Mouse (Mus musculus) gastrocnemius, adult 2 months (tissue): ENCODE measurements around the gene Lcp2. TPM values are rescaled to one million over a fixed set of nuclear protein-coding genes. Genes with fewer than 3 reads are reported as not detected.
A peak's percentile ranks its signal among the peaks of the same experiment; 100 is the strongest.
"Not testable (repeated sequence)": the region's sequence is repeated elsewhere in the genome, so short reads cannot be mapped to it uniquely, and the experiment has no call there.

ENCODE experiments used
- DNase-seq: peaks from one replicate; pipeline ENCODE4 v3.0.0; 2022
- H3K27ac ChIP-seq: fragments of 200-600 bp; 2 replicates; pipeline ENCODE4 v1.8.1; 2022; ENCODE audit warnings: mild to moderate bottlenecking
- H3K4me3 ChIP-seq: fragments of 200-600 bp; 2 replicates; pipeline ENCODE4 v1.8.1; 2022; ENCODE audit warnings: mild to moderate bottlenecking, moderate library complexity
- CTCF ChIP-seq: fragments of 200-600 bp; IDR thresholded peaks from 2 replicates; pipeline ENCODE4 v1.8.1; 2022; ENCODE audit warnings: antibody characterized with exemption, mild to moderate bottlenecking, moderate library complexity
- intact Hi-C: fragments of 180-260 bp; cut with DNase I; formaldehyde crosslinking; loops from one replicate; pipeline ENCODE4 v1.15.1; 2025
- total RNA-seq, 2 experiments: library from RNA; stranded (reverse); gene quantifications; 2 replicates each; pipeline ENCODE4 v1.2.3; 2021

Lcp2 gene
- total RNA-seq, 2 experiments from 2014 or later = 0.36 to 1.6 TPM

GRCm38 (mm10) chr11:34116572-34117135 is 69.9 kb downstream of the Lcp2 start:
- no peak for TF ChIP-seq CTCF
- intact Hi-C loops = no loop called here
- H3K27ac ChIP-seq = no peak overlapping the region
- DNase-seq = no peak
- no peak overlapping the region for H3K4me3 ChIP-seq

GRCm38 (mm10) chr11:34117581-34117980 is 70.9 kb downstream of the Lcp2 start:
- intact Hi-C loops = no loop called here
- Histone ChIP-seq H3K27ac (no peak overlapping the region), H3K4me3 (no peak overlapping the region)
- TF ChIP-seq CTCF = no peak
- no peak for DNase-seq

GRCm38 (mm10) chr11:34118319-34118718 is 71.6 kb downstream of the Lcp2 start:
- no peak for TF ChIP-seq CTCF
- no peak overlapping the region for H3K27ac ChIP-seq
- H3K4me3 ChIP-seq = no peak overlapping the region
- intact Hi-C loops = no loop called here
- no peak for DNase-seq

DNA sequence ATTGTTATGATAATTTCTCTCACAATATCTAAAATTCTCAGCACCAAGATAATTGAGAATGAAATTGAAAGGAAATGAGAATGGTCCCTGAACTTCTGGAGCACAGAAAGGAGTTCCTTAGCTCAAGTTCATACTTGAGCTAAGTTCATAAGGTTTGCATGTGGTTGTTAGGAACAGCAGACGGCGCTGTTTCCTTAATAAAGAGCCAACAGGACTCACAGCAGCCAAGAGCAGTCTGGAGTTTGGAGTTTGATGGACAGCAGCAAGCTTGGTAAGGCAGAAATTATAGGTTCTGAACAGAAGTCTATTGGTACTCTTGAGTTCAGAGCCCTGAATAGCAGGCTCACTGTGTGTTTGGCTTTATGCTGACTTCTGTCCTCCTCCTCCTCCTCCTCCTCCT is 76.4 kb downstream of the Lcp2 start:
- intact Hi-C loops = no loop called here
- H3K27ac ChIP-seq = no peak overlapping the region
- peak; percentile 69 for TF ChIP-seq CTCF
- DNase-seq = peak; percentile 27
- no peak overlapping the region for H3K4me3 ChIP-seq

GRCm38 (mm10) chr11:34124852-34125251 is 78.1 kb downstream of the Lcp2 start:
- peak; percentile 20 for DNase-seq
- H3K27ac ChIP-seq = no peak overlapping the region
- no peak overlapping the region for H3K4me3 ChIP-seq
- no peak for TF ChIP-seq CTCF
- intact Hi-C loops = no loop called here

DNA sequence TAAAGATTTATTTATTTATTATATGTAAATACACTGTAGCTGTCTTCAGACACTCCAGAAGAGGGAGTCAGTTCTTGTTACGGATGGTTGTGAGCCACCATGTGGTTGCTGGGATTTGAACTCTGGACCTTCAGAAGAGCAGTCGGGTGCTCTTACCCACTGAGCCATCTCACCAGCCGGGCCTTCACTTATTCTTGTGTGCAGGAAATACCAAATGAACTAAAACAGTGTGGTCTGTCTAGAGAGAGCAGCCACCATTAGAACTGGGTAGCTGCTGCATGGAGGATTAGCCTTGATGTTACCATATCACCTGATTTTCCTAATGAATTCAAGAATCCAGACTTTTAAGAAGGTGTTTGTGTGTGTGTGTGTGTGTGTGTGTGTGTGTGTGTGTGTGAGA is 79.0 kb downstream of the Lcp2 start:
- intact Hi-C loops, DNase-seq, H3K4me3 ChIP-seq, H3K27ac ChIP-seq: not testable (repeated sequence)

DNA sequence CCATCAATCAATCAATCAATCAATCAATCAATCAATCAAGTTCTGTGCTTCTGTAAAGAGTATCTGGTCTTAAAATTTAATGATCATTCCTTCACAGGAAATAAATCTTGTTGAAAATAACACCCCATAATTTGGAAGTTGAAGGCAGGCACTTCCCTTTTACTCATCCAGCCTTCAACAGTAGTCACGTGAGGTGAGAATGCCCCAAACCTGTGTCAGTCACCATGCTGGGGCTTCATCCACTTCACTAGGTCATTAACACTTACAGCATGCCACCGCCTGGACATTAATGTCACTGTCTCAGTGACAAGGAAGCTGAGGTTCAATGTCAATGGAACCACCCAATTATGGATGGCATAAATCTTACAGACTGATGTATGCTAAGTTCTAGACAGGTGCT is 81.7 kb downstream of the Lcp2 start:
- Histone ChIP-seq H3K27ac (no peak overlapping the region), H3K4me3 (no peak overlapping the region)
- no peak for TF ChIP-seq CTCF
- DNase-seq = no peak
- intact Hi-C loops = no loop called here

- intact Hi-C loops = no loop called here
- no peak overlapping the region for H3K27ac ChIP-seq
- H3K4me3 ChIP-seq = no peak overlapping the region
- TF ChIP-seq CTCF = no peak
- no peak for DNase-seq
These were observed 92.6 kb downstream of the Lcp2 start for GRCm38 (mm10) chr11:34139296-34139695.

Other genes starting within 250 kb of the Lcp2 start
- gene Kcnmb1, start 83.9 kb upstream of the Lcp2 start, total RNA-seq = under 1 TPM; 0.17 to 0.23 TPM
- not detected for gene Kcnip1, start 53.8 kb upstream of the Lcp2 start, total RNA-seq
- gene 4930469K13Rik, start 51.6 kb downstream of the Lcp2 start, total RNA-seq = not detected
- gene Foxi1, start 161.2 kb downstream of the Lcp2 start, total RNA-seq = not detected